In the genomic region with DNA sequence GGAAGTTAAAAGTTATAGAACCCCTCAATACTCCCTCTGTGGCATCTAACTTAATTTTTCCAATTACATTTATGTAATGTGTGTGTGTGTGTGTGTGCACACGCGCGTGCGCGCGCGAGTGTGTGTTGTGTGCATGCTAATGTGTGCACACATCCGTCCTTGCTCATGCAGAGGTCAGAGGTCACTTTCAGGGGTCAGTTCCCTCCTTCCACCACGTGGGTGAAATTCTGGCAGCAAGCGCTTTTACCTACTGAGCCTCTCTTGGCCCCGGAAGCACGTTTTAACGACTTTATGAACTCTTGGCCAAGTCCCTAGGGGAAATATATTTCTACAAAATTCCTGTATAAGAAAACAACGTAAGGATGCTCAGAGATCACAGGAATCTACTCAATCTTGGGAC, we compare ENCODE assay signal across 25 mouse cellular contexts. TPM values are rescaled to one million over a fixed set of nuclear protein-coding genes. Genes with fewer than 3 reads are reported as not detected.
DNase-seq lines count a peak whose midpoint lies in the region; ATAC-seq and TF ChIP-seq lines count a peak whose summit lies in the region.
"Had no signal": no experiment of that assay in that cellular context is flagged by ENCODE, and none has a peak within 500 bp of the region (broad histone marks: within the 10 kb centered on the region; RNA-seq: fewer than 3 reads in every experiment).

No protein-coding gene starts in this region.

- no peaks in the 10 kb centered on the region for H3K27me3 ChIP-seq in hindbrain, embryonic 10.5 days (ENCODE audit: insufficient read depth, poor library complexity, severe bottlenecking)
- no peaks in the 10 kb centered on the region for H3K27me3 ChIP-seq in hindbrain, embryonic 11.5 days (ENCODE audit: control insufficient read depth, insufficient read depth, low read length)
- no peaks in the 10 kb centered on the region for H3K27me3 ChIP-seq in liver, adult 2 months (ENCODE audit: control insufficient read depth, insufficient read depth, low read length)
- H3K27me3 ChIP-seq in liver, postnatal 0 days (ENCODE audit: insufficient read depth, low read length) = no peaks in the 10 kb centered on the region
- H3K27me3 ChIP-seq: embryonic facial prominence, embryonic 13.5 days; forebrain, embryonic 13.5 days; heart, embryonic 12.5 days; heart, embryonic 15.5 days; hindbrain, embryonic 12.5 days; hindbrain, embryonic 15.5 days had no signal

- no peak for TF ChIP-seq POLR2A in liver, adult 2 months (IDR thresholded peaks at IDR 0.05; ENCODE audit: extremely low read depth, insufficient read depth, low read length)

- H3K9ac ChIP-seq in hindbrain, embryonic 11.5 days (ENCODE audit: low read depth, low read length) = no peak overlapping the region
- H3K9ac ChIP-seq in liver, adult 2 months (ENCODE audit: low read depth, low read length) = no peak overlapping the region
- H3K9ac ChIP-seq in liver, postnatal 0 days (replicated peaks) = no peak overlapping the region
- H3K9ac ChIP-seq: embryonic facial prominence, embryonic 13.5 days; forebrain, embryonic 13.5 days; heart, embryonic 12.5 days; heart, embryonic 15.5 days; hindbrain, embryonic 12.5 days; hindbrain, embryonic 15.5 days had no signal

- no peak for TF ChIP-seq CTCF in liver, adult 2 months (IDR thresholded peaks at IDR 0.05; ENCODE audit: low read depth, low read length)
- TF ChIP-seq CTCF in liver, postnatal 0 days (IDR thresholded peaks at IDR 0.05; ENCODE audit: low read depth) = no peak

- ATAC-seq in hindbrain, embryonic 11.5 days (ENCODE audit: low FRiP score) = no peak
- ATAC-seq in liver, postnatal 0 days = no peak
- ATAC-seq: CD4-positive, CD25-positive, alpha-beta regulatory T cell, adult 4 months; forebrain, embryonic 13.5 days; forebrain, embryonic 16.5 days had no signal

- no peak overlapping the region for H3K4me2 ChIP-seq in hindbrain, embryonic 11.5 days (replicated peaks; ENCODE audit: low read depth, low read length)
- H3K4me2 ChIP-seq in liver, postnatal 0 days (ENCODE audit: low read depth, low read length) = no peak overlapping the region
- H3K4me2 ChIP-seq: embryonic facial prominence, embryonic 13.5 days; forebrain, embryonic 13.5 days; heart, embryonic 12.5 days; heart, embryonic 15.5 days; hindbrain, embryonic 12.5 days; hindbrain, embryonic 15.5 days had no signal

- H3K27ac ChIP-seq in hindbrain, embryonic 10.5 days = no peak overlapping the region
- H3K27ac ChIP-seq in hindbrain, embryonic 11.5 days (ENCODE audit: low read depth, low read length) = no peak overlapping the region
- no peak overlapping the region; the same call in 1 of the 2 replicates for H3K27ac ChIP-seq in liver, adult 2 months (replicated peaks; ENCODE audit: insufficient read depth, low read depth, low read length)
- H3K27ac ChIP-seq in liver, postnatal 0 days (ENCODE audit: low read depth) = no peak overlapping the region
- H3K27ac ChIP-seq: embryonic facial prominence, embryonic 13.5 days; forebrain, embryonic 13.5 days; heart, embryonic 15.5 days; hindbrain, embryonic 12.5 days; hindbrain, embryonic 15.5 days had no signal

- H3K36me3 ChIP-seq in hindbrain, embryonic 10.5 days = peaks cover 8% of the 10 kb centered on the region
- no peaks in the 10 kb centered on the region for H3K36me3 ChIP-seq in hindbrain, embryonic 11.5 days (ENCODE audit: control insufficient read depth, insufficient read depth, low read length)
- no peaks in the 10 kb centered on the region for H3K36me3 ChIP-seq in liver, adult 2 months (ENCODE audit: control insufficient read depth, insufficient read depth, low read length)
- no peaks in the 10 kb centered on the region; the same call in 1 of the 2 replicates for H3K36me3 ChIP-seq in liver, postnatal 0 days (replicated peaks; ENCODE audit: insufficient read depth, low read length)
- H3K36me3 ChIP-seq: heart, embryonic 15.5 days had no signal

- peaks cover 44% of the 10 kb centered on the region; the same call in 1 of the 2 replicates for H3K79me2 ChIP-seq in liver, adult 2 months (ENCODE audit: control insufficient read depth, insufficient read depth, low read length)

- no peak for TF ChIP-seq EP300 in liver, postnatal 0 days (IDR thresholded peaks at IDR 0.05; ENCODE audit: low read depth)

- DNase-seq in hindbrain, embryonic 10.5 days (ENCODE audit: low spot score) = peak; percentile 12
- DNase-seq in hindbrain, embryonic 11.5 days (ENCODE audit: low spot score) = no peak
- peak; percentile 80 for DNase-seq in liver, adult 2 months (ENCODE audit: extremely low read depth, low read depth, low spot score)
- DNase-seq in liver, postnatal 0 days = no peak
- peak; percentile 38 for DNase-seq in yolk sac, embryonic 10.5 days (ENCODE audit: low spot score)
- DNase-seq in urinary bladder, postnatal 4 days (ENCODE audit: low spot score in 2 of 2) = no peak
- DNase-seq: adrenal gland, adult 2 months; adrenal gland, postnatal 14 days; cerebellum, adult 11-12 months; cerebellum, adult 8-10 months; cerebellum, postnatal 10 days; cerebellum, postnatal 36 days; gastrocnemius, postnatal 10 days; gastrocnemius, postnatal 36 days; heart, postnatal 10 days; heart, postnatal 36 days had no signal

- no peak overlapping the region for H3K4me3 ChIP-seq in hindbrain, embryonic 10.5 days
- H3K4me3 ChIP-seq in hindbrain, embryonic 11.5 days (ENCODE audit: low read depth, low read length) = no peak overlapping the region
- H3K4me3 ChIP-seq in liver, adult 2 months (ENCODE audit: insufficient read depth, low read depth, low read length) = no peak overlapping the region
- no peak overlapping the region for H3K4me3 ChIP-seq in liver, postnatal 0 days (ENCODE audit: low read depth, low read length)
- H3K4me3 ChIP-seq: embryonic facial prominence, embryonic 13.5 days; erythroblast, embryonic 14.5 days; forebrain, embryonic 13.5 days; heart, embryonic 12.5 days; heart, embryonic 15.5 days; hindbrain, embryonic 12.5 days; hindbrain, embryonic 15.5 days had no signal

- WGBS in hindbrain, embryonic 10.5 days = 69% methylated on average over 14 of the region's 14 CpGs
- WGBS in hindbrain, embryonic 11.5 days = 73% methylated on average over 14 of the region's 14 CpGs
- 21% methylated on average over 14 of the region's 14 CpGs for WGBS in liver, adult 2 months
- 66% methylated on average over 14 of the region's 14 CpGs for WGBS in liver, postnatal 0 days (ENCODE audit: insufficient replicate concordance)

- peaks cover 60% of the 10 kb centered on the region for H3K4me1 ChIP-seq in hindbrain, embryonic 10.5 days (replicated peaks)
- peaks cover 6% of the 10 kb centered on the region for H3K4me1 ChIP-seq in hindbrain, embryonic 11.5 days (replicated peaks; ENCODE audit: control insufficient read depth, insufficient read depth, low read length)
- peaks cover 30% of the 10 kb centered on the region for H3K4me1 ChIP-seq in liver, adult 2 months (ENCODE audit: control insufficient read depth, insufficient read depth, low read length)
- H3K4me1 ChIP-seq in liver, postnatal 0 days (ENCODE audit: insufficient read depth) = peaks cover 31% of the 10 kb centered on the region

- no peaks in the 10 kb centered on the region for H3K9me3 ChIP-seq in hindbrain, embryonic 10.5 days
- no peaks in the 10 kb centered on the region for H3K9me3 ChIP-seq in hindbrain, embryonic 11.5 days (ENCODE audit: control insufficient read depth, low read length)
- H3K9me3 ChIP-seq in liver, postnatal 0 days (ENCODE audit: low read length) = no peaks in the 10 kb centered on the region
- H3K9me3 ChIP-seq: embryonic facial prominence, embryonic 13.5 days; forebrain, embryonic 13.5 days; heart, embryonic 12.5 days; heart, embryonic 15.5 days; hindbrain, embryonic 12.5 days; hindbrain, embryonic 15.5 days had no signal

RNA-seq across cellular contexts. Expression of a gene that starts 19.3 kb away (rescaled TPM):
- polyA plus RNA-seq in hindbrain, embryonic 10.5 days (2016; fragmentation: Nextera tagmentation; extraction: Ambion mirVana) = 41.5 and 45.9 TPM in 2 replicates
- polyA plus RNA-seq in hindbrain, embryonic 11.5 days (2014; fragmentation: Nextera tagmentation; extraction: Ambion mirVana) = 62.6 and 73.4 TPM in 2 replicates
- 10.8 and 12.0 TPM in 2 replicates for total RNA-seq in liver, adult 2 months (2014; rRNA removed)
- 17.5 and 25.5 TPM in 2 replicates for polyA plus RNA-seq in liver, adult 2 months (2012; rRNA removed)
- 8.0 and 9.6 TPM in 2 replicates for polyA plus RNA-seq in liver, postnatal 0 days (2015; fragmentation: Nextera tagmentation; extraction: Ambion mirVana)

Comparison
In these comparisons a context has a peak if more than half of its experiments do, and no peak if none do; other contexts are left out.
1. DNase-seq: peak in hindbrain, embryonic 10.5 days (single experiment), liver, adult 2 months (single experiment) and yolk sac, embryonic 10.5 days (single experiment); none in hindbrain, embryonic 11.5 days (single experiment), liver, postnatal 0 days (single experiment) and urinary bladder, postnatal 4 days (0 of 2).